Mouse (Mus musculus) stomach, embryonic 16.5 days (tissue): ENCODE results near the gene Crebbp. TPM values are rescaled to one million over a fixed set of nuclear protein-coding genes. Genes with fewer than 3 reads are reported as not detected.
A peak's percentile ranks its signal among the peaks of the same experiment; 100 is the strongest.
"Not testable (repeated sequence)": the region's sequence is repeated elsewhere in the genome, so short reads cannot be mapped to it uniquely, and the experiment has no call there.

Experiments used
- ATAC-seq: fragments of 200-750 bp; cut with Nextera tagmentation; 2 replicates; pipeline ENCODE4 v1.8.0; 2017; ENCODE audit warnings: moderate number of reproducible peaks, moderate TSS enrichment; ENCODE audit not compliant: insufficient read depth, low FRiP score
- H3K27ac ChIP-seq: fragments of 300-500 bp; sonication (generic); 2 replicates; pipeline ENCODE4 v1.5.1; 2014; ENCODE audit warnings: low read length
- H3K27me3 ChIP-seq: fragments of 300-500 bp; sonication (generic); 2 replicates; pipeline ENCODE4 v1.6.1; 2014; ENCODE audit warnings: low read length, control low read depth, mixed read lengths; ENCODE audit not compliant: control insufficient read depth, insufficient read depth
- H3K36me3 ChIP-seq: fragments of 300-500 bp; sonication (generic); 2 replicates; pipeline ENCODE4 v1.6.1; 2014; ENCODE audit warnings: low read length; ENCODE audit not compliant: control insufficient read depth, insufficient read depth
- H3K4me1 ChIP-seq: fragments of 300-500 bp; sonication (generic); 2 replicates; pipeline ENCODE4 v1.6.1; 2014; ENCODE audit warnings: low read length, control low read depth, mixed read lengths; ENCODE audit not compliant: control insufficient read depth, insufficient read depth
- H3K4me2 ChIP-seq: fragments of 300-500 bp; sonication (generic); 2 replicates; pipeline ENCODE4 v1.6.1; 2014; ENCODE audit warnings: low read depth, low read length, mixed read lengths
- H3K4me3 ChIP-seq: fragments of 300-500 bp; sonication (generic); replicated peaks from 2 replicates; pipeline ENCODE4 v1.5.1; 2014; ENCODE audit warnings: mild to moderate bottlenecking, low read length
- H3K9ac ChIP-seq: fragments of 300-500 bp; sonication (generic); 2 replicates; pipeline ENCODE4 v1.6.1; 2014; ENCODE audit warnings: low read length
- H3K9me3 ChIP-seq: fragments of 300-500 bp; sonication (generic); replicated peaks from 2 replicates; pipeline ENCODE4 v1.6.1; 2016; ENCODE audit warnings: low read length, control low read depth; ENCODE audit not compliant: control insufficient read depth
- WGBS: fragments of 180-500 bp; shearing (Covaris S2); extraction: QIAGEN DNeasy Blood & Tissue Kit; methylation state at CpG from one replicate; pipeline ENCODE4 v1.1.7; 2014; 5-methylcytosine and 5-hydroxymethylcytosine counted together
- polyA plus RNA-seq: library from polyadenylated mRNA; unstranded; fragments of >200 nt; fragmentation: Nextera tagmentation; extraction: Ambion mirVana; gene quantifications from 2 replicates; pipeline ENCODE4 v1.2.1, GENCODE M21; 2015

Crebbp gene
- 25.1 and 28.0 TPM in 2 replicates for polyA plus RNA-seq

DNA sequence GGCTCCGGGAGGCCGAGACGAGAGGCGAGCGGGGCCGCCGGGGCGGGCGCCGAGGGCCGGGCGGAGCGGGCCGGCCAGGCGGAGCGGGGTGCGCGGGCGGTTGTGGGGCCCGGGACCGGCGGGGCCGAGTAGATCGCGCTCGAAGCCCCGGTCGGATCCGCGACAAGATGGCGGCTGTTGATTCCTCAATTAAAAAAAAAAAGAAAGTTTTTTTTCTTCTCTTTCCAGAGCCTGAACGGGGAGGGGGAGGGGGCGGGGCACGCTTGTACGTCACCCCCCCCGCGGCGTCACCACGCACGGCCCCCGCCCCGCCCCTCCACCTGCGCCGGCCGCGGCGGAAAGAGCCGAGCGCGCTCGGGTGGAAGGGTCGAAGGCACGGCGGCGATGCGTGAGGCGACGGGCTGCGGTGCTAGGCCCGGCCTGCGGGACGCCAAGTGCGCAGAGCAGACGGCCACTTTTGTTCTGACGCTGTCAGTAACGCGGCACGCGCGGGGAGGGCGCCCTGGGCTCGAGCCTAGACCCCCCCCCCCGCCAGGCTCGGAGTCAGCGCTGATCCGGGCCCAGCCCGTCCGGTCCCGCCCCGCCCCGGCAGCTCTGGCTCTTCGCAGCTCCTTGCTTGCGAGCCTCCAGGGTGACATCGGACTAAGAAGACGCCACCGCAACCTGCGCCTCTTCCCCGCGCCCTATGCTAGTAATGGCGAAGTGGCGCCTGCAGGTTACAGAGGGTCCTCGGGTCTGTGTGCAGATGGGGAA lies at the start of gene Crebbp:
Gene Crebbp (minus strand): TSS at position 199 of the 753 bp plus-strand sequence.
- no peaks in the 10 kb centered on the region for H3K36me3 ChIP-seq
- peak within 1 kb of the TSS; percentile 99 for H3K9ac ChIP-seq
- ATAC-seq = peak; percentile 90
- H3K27ac ChIP-seq = peak within 1 kb of the TSS; percentile 99
- peak within 1 kb of the TSS; percentile 99 for H3K4me2 ChIP-seq
- peaks cover 13% of the 10 kb centered on the region; the same call in 1 of the 2 replicates for H3K4me1 ChIP-seq
- peak within 1 kb of the TSS; percentile 96 for H3K4me3 ChIP-seq
- no peaks in the 10 kb centered on the region for H3K27me3 ChIP-seq
- WGBS = under 1% methylated on average over 88 of the region's 92 CpGs
- no peaks in the 10 kb centered on the region for H3K9me3 ChIP-seq

GRCm38 (mm10) chr16:4263486-4263885 lies 49.7 kb upstream of the Crebbp start:
- H3K9me3 ChIP-seq = no peaks in the 10 kb centered on the region
- H3K27me3 ChIP-seq = no peaks in the 10 kb centered on the region
- no peak overlapping the region for H3K4me3 ChIP-seq
- WGBS = 74% methylated on average over 3 of the region's 3 CpGs
- no peaks in the 10 kb centered on the region for H3K36me3 ChIP-seq
- H3K9ac ChIP-seq = no peak overlapping the region
- no peak overlapping the region for H3K4me2 ChIP-seq
- ATAC-seq = no peak
- H3K4me1 ChIP-seq = no peaks in the 10 kb centered on the region
- no peak overlapping the region for H3K27ac ChIP-seq

- H3K9me3 ChIP-seq = no peaks in the 10 kb centered on the region
- no peak overlapping the region for H3K4me3 ChIP-seq
- no peaks in the 10 kb centered on the region for H3K4me1 ChIP-seq
- no peaks in the 10 kb centered on the region for H3K36me3 ChIP-seq
- no peak overlapping the region for H3K4me2 ChIP-seq
- H3K9ac ChIP-seq = no peak overlapping the region
- WGBS = 76% methylated on average over 2 of the region's 2 CpGs
- no peak overlapping the region for H3K27ac ChIP-seq
- H3K27me3 ChIP-seq = no peaks in the 10 kb centered on the region
- ATAC-seq = no peak
These were observed 43.7 kb upstream of the Crebbp start for GRCm38 (mm10) chr16:4257546-4257945.

GRCm38 (mm10) chr16:4248791-4249190 lies 35.0 kb upstream of the Crebbp start:
- no peak for ATAC-seq
- WGBS = 88% methylated on average over 3 of the region's 3 CpGs
- Histone ChIP-seq H3K4me2 (no peak overlapping the region), H3K36me3 (no peaks in the 10 kb centered on the region), H3K4me3 (no peak overlapping the region), H3K9ac (no peak overlapping the region), H3K27me3 (no peaks in the 10 kb centered on the region), H3K9me3 (no peaks in the 10 kb centered on the region), H3K27ac (no peak overlapping the region), H3K4me1 (no peaks in the 10 kb centered on the region)

GRCm38 (mm10) chr16:4245241-4245640 lies 31.4 kb upstream of the Crebbp start:
- H3K4me1 ChIP-seq, H3K27ac ChIP-seq, ATAC-seq, H3K27me3 ChIP-seq, H3K9me3 ChIP-seq, H3K4me2 ChIP-seq, H3K36me3 ChIP-seq, H3K9ac ChIP-seq, H3K4me3 ChIP-seq: not testable (repeated sequence)
- 96% methylated on average over 1 of the region's 1 CpGs for WGBS

DNA sequence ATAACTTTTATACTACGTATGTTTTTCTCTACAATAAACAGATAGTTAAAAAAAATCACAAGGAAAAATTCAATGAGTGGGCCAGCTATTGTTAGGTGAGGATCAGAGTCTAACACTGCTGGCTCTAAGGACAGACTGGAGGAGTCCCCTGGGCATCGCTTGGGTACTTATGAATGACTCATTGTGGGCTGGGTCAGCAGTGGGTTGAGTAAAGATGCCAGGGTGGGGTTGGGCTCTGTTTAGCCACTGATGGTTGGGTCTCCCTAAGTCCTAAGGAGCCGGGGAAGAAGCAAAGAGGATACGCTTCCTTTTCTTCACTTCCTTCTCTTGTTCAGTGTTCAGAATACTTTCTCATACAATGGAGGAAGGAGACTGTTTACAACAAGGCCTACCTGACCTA lies 22.3 kb upstream of the Crebbp start:
- H3K27ac ChIP-seq = no peak overlapping the region
- H3K27me3 ChIP-seq = no peaks in the 10 kb centered on the region
- 57% methylated on average over 4 of the region's 4 CpGs for WGBS
- H3K4me2 ChIP-seq = no peak overlapping the region
- H3K9ac ChIP-seq = no peak overlapping the region
- H3K36me3 ChIP-seq = no peaks in the 10 kb centered on the region
- H3K4me1 ChIP-seq = no peaks in the 10 kb centered on the region
- ATAC-seq = no peak
- H3K4me3 ChIP-seq = no peak overlapping the region
- H3K9me3 ChIP-seq = no peaks in the 10 kb centered on the region

DNA sequence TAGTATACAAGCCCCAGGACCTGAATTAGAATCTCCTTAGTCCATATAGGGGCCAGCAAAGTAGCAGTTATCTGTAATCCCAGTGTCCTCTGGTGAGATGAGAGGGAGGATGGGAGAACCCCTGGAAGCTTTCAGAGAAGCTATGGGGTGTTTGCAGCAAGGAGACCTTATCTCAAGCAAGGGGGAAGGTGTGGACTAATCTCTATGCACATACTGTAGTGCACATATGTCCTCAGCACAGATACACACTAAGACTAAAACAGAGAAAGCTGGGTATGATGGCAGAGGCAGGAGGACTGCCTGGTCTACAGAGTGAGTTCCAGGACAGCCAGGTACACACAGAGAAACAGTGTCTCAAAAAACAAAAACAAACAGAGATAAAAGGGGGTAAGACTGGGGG lies 21.8 kb upstream of the Crebbp start:
- Histone ChIP-seq H3K4me3 (no peak overlapping the region), H3K4me1 (no peaks in the 10 kb centered on the region), H3K9ac (no peak overlapping the region), H3K4me2 (no peak overlapping the region), H3K27me3 (no peaks in the 10 kb centered on the region), H3K36me3 (no peaks in the 10 kb centered on the region), H3K27ac (no peak overlapping the region), H3K9me3 (no peaks in the 10 kb centered on the region)
- no peak for ATAC-seq

DNA sequence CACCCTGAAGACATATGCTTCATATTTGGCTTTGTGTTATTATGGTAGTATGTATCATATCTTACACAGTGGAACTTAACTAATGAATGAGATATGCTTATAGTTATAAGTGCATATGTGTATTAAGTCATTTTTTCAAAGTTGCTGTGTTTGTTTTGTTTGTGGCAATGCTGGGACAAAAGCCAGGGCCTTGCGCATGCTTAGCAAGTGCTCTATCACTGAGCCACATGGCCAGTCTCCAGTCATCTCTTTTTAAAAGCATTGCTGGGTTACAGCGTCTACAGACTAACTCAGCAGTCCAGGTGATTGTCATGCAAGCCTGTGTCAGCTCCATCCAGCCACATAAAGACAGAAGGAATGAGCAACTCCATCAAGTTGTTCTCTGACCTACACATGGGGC lies 12.0 kb upstream of the Crebbp start:
- H3K27ac ChIP-seq = no peak overlapping the region

DNA sequence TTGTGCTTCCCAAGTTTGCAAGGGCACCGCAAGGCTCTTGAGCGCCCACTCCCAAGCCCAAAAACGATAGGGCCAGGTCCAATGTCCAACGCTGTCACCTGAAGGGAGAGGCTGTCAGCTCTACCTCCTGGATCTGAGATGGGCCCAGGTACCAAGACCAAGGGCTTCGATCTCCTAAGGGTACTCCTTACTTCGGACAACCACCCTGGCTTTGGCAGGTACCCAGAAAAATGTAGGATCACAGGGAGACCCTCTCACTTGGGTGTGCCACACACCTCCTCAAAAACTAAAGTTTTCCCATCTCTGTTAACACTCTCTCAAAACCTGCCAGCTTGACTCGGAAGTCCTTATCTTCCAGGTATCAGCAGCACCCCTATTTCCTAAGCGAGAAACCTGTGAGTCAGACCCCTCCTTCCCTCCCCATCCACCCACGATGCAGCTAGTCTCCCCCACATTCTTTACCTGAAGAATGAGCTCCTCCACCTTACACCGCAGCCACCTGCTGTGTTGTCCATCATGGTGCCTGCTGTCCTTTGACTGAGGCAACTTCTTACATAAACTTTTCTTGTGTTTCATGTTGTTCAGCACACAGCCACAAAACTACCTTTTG lies 939 bp upstream of the Crebbp start:
- H3K4me2 ChIP-seq = peak overlapping the region; percentile 99
- no peaks in the 10 kb centered on the region for H3K36me3 ChIP-seq
- peaks cover 13% of the 10 kb centered on the region; the same call in 1 of the 2 replicates for H3K4me1 ChIP-seq
- H3K4me3 ChIP-seq = peak overlapping the region; percentile 96
- no peaks in the 10 kb centered on the region for H3K9me3 ChIP-seq
- peak overlapping the region; percentile 90 for H3K9ac ChIP-seq
- no peak overlapping the region for H3K27ac ChIP-seq
- no peaks in the 10 kb centered on the region for H3K27me3 ChIP-seq
- peak; percentile 10; the same call in 1 of the 2 replicates for ATAC-seq
- WGBS = 38% methylated on average over 10 of the region's 10 CpGs

More for the DNA sequence above, 12.0 kb upstream of the Crebbp start:
- H3K4me3 ChIP-seq = no peak overlapping the region
- no peak for ATAC-seq
- H3K36me3 ChIP-seq = no peaks in the 10 kb centered on the region
- H3K9me3 ChIP-seq = no peaks in the 10 kb centered on the region
- WGBS = 96% methylated on average over 2 of the region's 2 CpGs
- H3K27me3 ChIP-seq = no peaks in the 10 kb centered on the region
- no peak overlapping the region for H3K4me2 ChIP-seq
- no peak overlapping the region for H3K9ac ChIP-seq
- no peaks in the 10 kb centered on the region for H3K4me1 ChIP-seq
